Mouse (Mus musculus) neural tube, embryonic 14.5 days (tissue): ENCODE measurements around the gene Brinp2. TPM values are rescaled to one million over a fixed set of nuclear protein-coding genes. Genes with fewer than 3 reads are reported as not detected.

Experiments
- ATAC-seq: fragments of 200-750 bp; cut with Nextera tagmentation; 2 replicates; pipeline ENCODE4 v1.8.0; 2017; ENCODE audit warnings: low read depth, mild to moderate bottlenecking, moderate TSS enrichment, moderate library complexity
- H3K27ac ChIP-seq: fragments of 300-500 bp; sonication (generic); 2 replicates; pipeline ENCODE4 v1.5.1; 2014; ENCODE audit warnings: low read depth, mild to moderate bottlenecking, control low read depth, low read length, moderate library complexity, mixed read lengths
- H3K27me3 ChIP-seq: fragments of 300-500 bp; sonication (generic); 2 replicates; pipeline ENCODE4 v1.6.1; 2014; ENCODE audit warnings: low read length; ENCODE audit not compliant: control insufficient read depth, insufficient read depth
- H3K36me3 ChIP-seq: fragments of 300-500 bp; sonication (generic); 2 replicates; pipeline ENCODE4 v1.6.1; 2014; ENCODE audit warnings: low read length, mixed read lengths; ENCODE audit not compliant: control insufficient read depth, insufficient read depth
- H3K4me1 ChIP-seq: fragments of 300-500 bp; sonication (generic); 2 replicates; pipeline ENCODE4 v1.6.1; 2014; ENCODE audit warnings: low read length; ENCODE audit not compliant: control insufficient read depth, insufficient read depth
- H3K4me2 ChIP-seq: fragments of 300-500 bp; sonication (generic); 2 replicates; pipeline ENCODE4 v1.6.1; 2014; ENCODE audit warnings: mild to moderate bottlenecking, low read depth, low read length, control low read depth
- H3K4me3 ChIP-seq: fragments of 300-500 bp; sonication (generic); 2 replicates; pipeline ENCODE4 v1.5.1; 2014; ENCODE audit warnings: low read depth, low read length, control low read depth, mixed read lengths
- H3K9ac ChIP-seq: fragments of 300-500 bp; sonication (generic); replicated peaks from 2 replicates; pipeline ENCODE4 v1.6.1; 2014; ENCODE audit warnings: low read depth, mild to moderate bottlenecking, control low read depth, low read length, mixed read lengths
- H3K9me3 ChIP-seq: fragments of 300-500 bp; sonication (generic); 2 replicates; pipeline ENCODE4 v1.6.1; 2016; ENCODE audit warnings: low read length; ENCODE audit not compliant: control insufficient read depth
- WGBS: fragments of 180-500 bp; shearing (Covaris S2); extraction: QIAGEN DNeasy Blood & Tissue Kit; methylation state at CpG from one replicate; pipeline ENCODE4 v1.1.7; 2014; 5-methylcytosine and 5-hydroxymethylcytosine counted together
- polyA plus RNA-seq: library from polyadenylated mRNA; unstranded; fragments of >200 nt; fragmentation: Nextera tagmentation; extraction: Ambion mirVana; gene quantifications from 2 replicates; pipeline ENCODE4 v1.2.1, GENCODE M21; 2014

Gene Brinp2
- polyA plus RNA-seq, 1 experiment from 2014 or later: 25.9 TPM

DNA sequence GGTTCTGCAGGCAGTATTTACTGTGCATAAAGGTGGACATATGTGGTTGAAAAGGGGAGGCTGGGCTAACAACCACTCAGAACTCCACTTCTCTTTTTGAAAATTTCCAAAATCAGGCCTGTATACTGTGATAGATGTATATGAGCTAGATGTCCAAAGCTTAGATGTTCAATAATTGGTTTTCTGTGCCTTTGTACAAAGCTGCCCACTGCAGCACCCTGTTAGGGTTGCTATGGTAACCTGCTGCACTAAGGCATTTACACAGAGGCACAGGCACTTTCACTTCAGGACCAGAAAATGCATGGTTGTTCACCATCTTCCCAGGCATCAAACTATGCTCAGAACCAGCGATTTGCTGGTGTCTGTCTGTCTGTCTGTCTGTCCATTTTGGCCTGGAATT is 8.3 kb upstream of the Brinp2 start:
- Histone ChIP-seq H3K4me3 (peak overlapping the region; percentile 79), H3K36me3 (no peaks in the 10 kb centered on the region), H3K27ac (no peak overlapping the region), H3K4me1 (peaks cover 30% of the 10 kb centered on the region), H3K9me3 (no peaks in the 10 kb centered on the region), H3K9ac (no peak overlapping the region; the same call in 1 of the 2 replicates), H3K27me3 (no peaks in the 10 kb centered on the region), H3K4me2 (peak overlapping the region; percentile 80)
- peak; percentile 55; the same call in 1 of the 2 replicates for ATAC-seq
- WGBS: 30% methylated on average over 1 of the region's 1 CpGs

DNA sequence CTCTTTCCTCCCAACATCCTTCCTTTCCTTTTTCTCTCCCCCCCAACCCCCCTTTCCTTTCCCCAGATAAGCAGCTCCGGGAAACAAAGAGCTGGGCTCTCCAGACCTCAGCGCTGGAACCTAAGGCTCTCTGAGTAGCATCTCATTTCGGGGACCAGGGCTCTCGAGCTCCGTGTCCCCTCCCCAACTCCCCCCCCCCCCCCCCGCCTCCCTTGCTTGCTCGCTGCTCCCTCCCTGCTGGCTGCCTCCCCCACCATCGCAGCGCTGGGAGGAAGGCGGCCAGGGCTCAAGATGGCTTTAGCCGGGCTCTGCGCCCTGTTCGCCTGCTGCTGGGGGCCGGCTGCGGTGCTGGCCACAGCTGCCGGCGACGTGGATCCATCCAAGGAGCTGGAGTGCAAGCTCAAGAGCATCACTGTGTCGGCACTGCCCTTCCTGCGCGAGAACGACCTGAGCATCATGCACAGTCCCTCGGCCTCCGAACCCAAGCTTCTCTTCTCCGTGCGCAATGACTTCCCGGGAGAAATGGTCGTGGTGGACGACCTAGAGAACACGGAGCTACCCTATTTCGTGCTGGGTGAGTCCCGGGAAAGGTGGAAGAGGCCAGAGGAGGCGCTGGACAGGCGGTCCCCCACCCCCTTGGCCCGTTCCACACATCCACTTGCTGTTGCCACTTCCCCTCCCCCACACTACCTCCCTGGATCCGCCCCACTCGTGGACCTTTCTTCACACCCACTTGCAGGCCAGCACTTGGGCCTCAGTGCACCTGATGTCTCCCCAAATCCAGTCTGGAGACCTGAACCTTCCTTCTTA is 6.4 kb upstream of the Brinp2 start:
- peak overlapping the region; percentile 94 for H3K27ac ChIP-seq
- H3K36me3 ChIP-seq: no peaks in the 10 kb centered on the region
- peak; percentile 84 for ATAC-seq
- under 1% methylated on average over 32 of the region's 37 CpGs for WGBS
- H3K4me1 ChIP-seq: peaks cover 30% of the 10 kb centered on the region
- H3K27me3 ChIP-seq: no peaks in the 10 kb centered on the region
- peak overlapping the region; percentile 80 for H3K4me2 ChIP-seq
- H3K9me3 ChIP-seq: no peaks in the 10 kb centered on the region
- peak overlapping the region; percentile 86 for H3K9ac ChIP-seq
- H3K4me3 ChIP-seq: peak overlapping the region; percentile 79

DNA sequence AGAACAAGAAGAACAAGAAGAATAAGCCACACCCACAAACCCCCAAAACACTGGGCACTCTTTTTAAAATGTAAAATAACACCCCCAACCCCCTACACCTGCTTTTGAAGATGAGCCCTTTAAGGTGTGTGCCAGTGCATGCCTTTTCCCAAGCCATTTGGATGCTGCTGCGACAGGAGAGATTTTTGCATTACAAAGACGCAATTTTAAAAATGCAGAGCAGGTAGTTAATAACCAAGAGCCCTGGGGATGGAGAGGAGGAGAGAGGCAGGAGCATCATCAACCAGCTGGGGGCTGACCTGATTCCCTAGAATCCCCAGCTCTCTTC is 5.8 kb upstream of the Brinp2 start, which contains the start of gene Astn1:
Gene Astn1, plus strand, starts transcription at position 310 of the 328 bp plus-strand sequence.
- peak within 1 kb of the TSS; percentile 80 for H3K4me2 ChIP-seq
- no peak for ATAC-seq
- peak within 1 kb of the TSS; percentile 79 for H3K4me3 ChIP-seq
- H3K36me3 ChIP-seq: no peaks in the 10 kb centered on the region
- peaks cover 30% of the 10 kb centered on the region for H3K4me1 ChIP-seq
- no peaks in the 10 kb centered on the region for H3K27me3 ChIP-seq
- peak within 1 kb of the TSS; percentile 94 for H3K27ac ChIP-seq
- no peaks in the 10 kb centered on the region for H3K9me3 ChIP-seq
- WGBS: 0% methylated on average over 2 of the region's 2 CpGs
- H3K9ac ChIP-seq: peak within 1 kb of the TSS; percentile 86

DNA sequence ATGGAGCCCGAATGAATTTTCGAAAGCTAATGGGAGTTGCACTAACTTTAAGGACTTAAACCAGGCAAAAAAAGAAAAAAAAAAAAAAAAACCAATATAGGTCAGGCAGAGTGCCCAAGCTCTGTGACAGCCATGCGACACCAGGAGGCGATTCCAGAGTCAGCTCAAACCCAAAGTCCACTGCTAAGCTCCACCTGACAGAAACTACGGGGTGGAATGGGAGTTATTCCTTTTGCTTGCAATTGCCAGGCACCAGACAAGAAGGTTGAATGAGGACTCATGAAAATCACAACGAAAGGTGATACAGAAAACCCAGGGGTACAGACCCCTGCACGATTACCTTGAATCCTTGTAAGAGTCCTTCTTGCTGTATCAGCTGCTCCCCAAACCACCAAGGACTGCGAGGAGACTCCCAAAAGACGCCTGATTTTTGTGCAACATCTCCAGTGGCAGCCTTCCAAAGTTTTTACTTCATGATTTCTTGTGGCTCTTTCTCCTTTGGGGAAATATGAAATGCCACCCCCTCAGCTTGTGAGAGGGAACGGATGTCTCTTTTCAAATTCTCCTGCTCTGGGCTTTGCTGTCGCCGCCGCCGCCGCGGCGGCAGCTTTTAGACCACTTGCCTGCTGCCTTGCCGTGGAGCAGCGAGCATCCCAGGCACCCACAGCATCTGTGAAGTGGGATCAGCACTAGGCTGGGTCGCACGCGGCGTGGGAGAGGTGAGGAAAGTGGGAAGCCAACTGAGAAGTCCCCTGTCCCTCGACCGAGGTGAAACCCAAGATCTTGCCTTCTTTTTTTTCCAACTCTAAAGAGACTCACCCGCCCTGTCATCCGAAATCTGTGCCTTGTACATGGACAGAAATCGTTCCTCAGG is 712 bp downstream of the Brinp2 start:
- WGBS: 9% methylated on average over 28 of the region's 28 CpGs
- no peaks in the 10 kb centered on the region for H3K27me3 ChIP-seq
- peak overlapping the region; percentile 69 for H3K9ac ChIP-seq
- H3K4me3 ChIP-seq: peak overlapping the region; percentile 73
- H3K4me1 ChIP-seq: peaks cover 5% of the 10 kb centered on the region; the same call in 1 of the 2 replicates
- H3K4me2 ChIP-seq: peak overlapping the region; percentile 81
- peak; percentile 71 for ATAC-seq
- H3K27ac ChIP-seq: peak overlapping the region; percentile 71
- no peaks in the 10 kb centered on the region for H3K9me3 ChIP-seq
- no peaks in the 10 kb centered on the region for H3K36me3 ChIP-seq

DNA sequence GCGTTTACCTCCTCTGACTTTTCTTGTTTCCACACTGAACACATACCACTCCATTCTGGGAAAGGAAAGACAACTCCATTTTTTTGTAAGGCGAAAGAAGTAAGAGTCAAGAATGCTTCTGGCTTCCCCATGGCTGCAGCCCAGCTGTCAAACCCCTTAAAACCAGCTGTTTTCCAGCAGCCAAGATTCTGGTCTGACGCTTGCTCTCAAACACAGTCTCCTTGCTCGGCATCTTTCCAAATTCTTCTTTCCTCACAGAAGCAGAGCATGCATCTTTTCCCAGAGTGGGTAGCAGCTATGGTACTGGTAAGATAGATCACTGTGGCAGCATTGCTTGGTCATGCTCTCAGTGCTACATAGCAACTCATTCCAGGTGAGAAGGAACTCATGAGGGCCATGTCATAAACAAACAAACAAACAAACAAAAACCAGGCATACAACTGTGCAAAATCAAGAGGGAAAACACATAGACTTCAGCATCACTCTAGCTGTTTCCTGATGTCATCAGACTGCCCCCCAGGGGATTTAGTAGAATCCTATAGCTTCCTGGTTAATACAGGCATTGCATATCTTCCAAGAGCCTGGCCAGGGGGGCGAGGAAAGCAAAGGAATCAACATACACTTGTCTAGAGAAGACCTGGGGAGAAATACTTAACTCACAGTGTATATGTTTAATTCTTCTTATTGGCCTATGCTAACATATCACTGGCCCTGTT is 2.3 kb downstream of the Brinp2 start:
- peaks cover 5% of the 10 kb centered on the region; the same call in 1 of the 2 replicates for H3K4me1 ChIP-seq
- peak overlapping the region; percentile 73 for H3K4me3 ChIP-seq
- no peaks in the 10 kb centered on the region for H3K36me3 ChIP-seq
- no peak for ATAC-seq
- no peak overlapping the region for H3K27ac ChIP-seq
- no peaks in the 10 kb centered on the region for H3K9me3 ChIP-seq
- no peaks in the 10 kb centered on the region for H3K27me3 ChIP-seq
- H3K9ac ChIP-seq: peak overlapping the region; percentile 28; the same call in 1 of the 2 replicates
- peak overlapping the region; percentile 81 for H3K4me2 ChIP-seq
- WGBS: 75% methylated on average over 5 of the region's 5 CpGs

DNA sequence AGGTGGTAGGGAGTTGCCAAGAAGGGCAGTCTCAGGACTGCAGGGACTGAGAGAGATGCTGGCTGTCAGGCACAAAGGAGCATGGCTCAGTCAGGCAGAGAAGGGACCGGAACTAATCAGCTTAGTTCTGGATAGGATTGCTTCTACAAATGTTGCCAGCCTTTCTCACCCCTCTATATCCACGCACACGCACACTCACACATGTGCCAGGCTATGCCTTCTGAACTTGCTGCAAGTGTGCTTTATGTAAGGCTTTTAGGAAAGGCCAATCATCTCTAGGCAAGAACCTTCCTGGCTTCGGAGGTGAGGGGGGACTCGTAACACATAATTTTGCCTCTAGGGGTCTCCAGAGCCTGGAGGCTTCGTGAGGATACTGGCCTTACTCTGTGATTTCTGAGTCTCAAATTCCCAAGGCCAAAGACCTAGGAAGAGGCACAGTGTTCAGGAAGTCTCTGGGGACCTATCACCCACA is 12.8 kb downstream of the Brinp2 start:
- 33% methylated on average over 6 of the region's 6 CpGs for WGBS
- peak; percentile 72 for ATAC-seq
- no peaks in the 10 kb centered on the region for H3K4me1 ChIP-seq

DNA sequence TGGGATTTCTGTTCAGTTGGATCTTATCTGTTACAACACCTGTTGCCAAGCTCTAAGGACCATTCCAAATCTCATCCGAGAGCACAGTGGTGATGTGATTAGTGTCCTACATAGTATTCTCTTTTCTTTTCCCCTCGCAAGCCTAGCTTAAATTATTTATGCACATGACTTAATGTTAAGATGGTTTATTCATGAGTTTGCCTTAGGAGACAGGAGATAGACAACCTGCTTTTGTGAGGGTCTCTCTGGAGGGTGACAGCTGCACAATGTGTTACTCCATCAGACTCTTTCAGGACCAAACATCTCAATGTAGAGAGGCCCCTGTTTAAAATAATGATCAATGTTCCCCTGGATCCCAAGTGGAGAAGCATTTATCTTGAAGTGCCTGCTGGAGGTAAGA is 27.3 kb downstream of the Brinp2 start:
- WGBS: 37% methylated on average over 2 of the region's 2 CpGs
- no peak overlapping the region for H3K9ac ChIP-seq
- H3K9me3 ChIP-seq: no peaks in the 10 kb centered on the region
- H3K4me1 ChIP-seq: no peaks in the 10 kb centered on the region
- H3K27ac ChIP-seq: no peak overlapping the region
- no peak overlapping the region for H3K4me2 ChIP-seq
- H3K36me3 ChIP-seq: no peaks in the 10 kb centered on the region
- H3K27me3 ChIP-seq: no peaks in the 10 kb centered on the region
- no peak for ATAC-seq
- no peak overlapping the region for H3K4me3 ChIP-seq

More for the DNA sequence above, 12.8 kb downstream of the Brinp2 start:
- Histone ChIP-seq H3K4me3 (no peak overlapping the region), H3K4me2 (no peak overlapping the region), H3K27ac (no peak overlapping the region), H3K36me3 (no peaks in the 10 kb centered on the region), H3K9ac (no peak overlapping the region), H3K27me3 (no peaks in the 10 kb centered on the region), H3K9me3 (no peaks in the 10 kb centered on the region)

DNA sequence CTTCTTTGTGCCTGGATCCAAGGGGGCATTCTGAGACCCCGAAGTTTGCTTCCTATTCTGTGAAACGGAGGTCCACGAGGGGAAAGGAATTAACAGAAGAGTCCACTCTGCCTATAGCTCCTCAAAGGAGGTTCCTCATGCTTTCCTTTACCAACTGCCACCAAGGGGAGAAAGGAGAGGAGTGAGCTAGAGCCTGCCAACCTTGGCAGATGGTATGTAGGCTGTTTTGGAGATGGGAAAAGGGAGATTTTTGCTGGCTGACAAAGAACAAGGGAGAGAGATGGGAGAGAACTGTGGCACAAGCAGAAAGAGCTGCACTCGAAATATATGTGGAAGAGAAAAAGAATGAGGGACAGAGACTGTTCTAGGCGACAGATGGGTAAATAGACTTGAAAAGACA is 28.0 kb downstream of the Brinp2 start:
- H3K9me3 ChIP-seq: no peaks in the 10 kb centered on the region
- H3K36me3 ChIP-seq: no peaks in the 10 kb centered on the region
- no peaks in the 10 kb centered on the region for H3K4me1 ChIP-seq
- no peaks in the 10 kb centered on the region for H3K27me3 ChIP-seq
- no peak overlapping the region for H3K27ac ChIP-seq
- H3K4me2 ChIP-seq: no peak overlapping the region
- WGBS: 81% methylated on average over 5 of the region's 5 CpGs
- no peak overlapping the region for H3K4me3 ChIP-seq
- H3K9ac ChIP-seq: no peak overlapping the region
- ATAC-seq: no peak
